Mouse (Mus musculus) liver, postnatal 0 days (tissue): Measurements from ENCODE around the gene Dppa4.

Source experiments
- CTCF ChIP-seq: sonication (generic); IDR thresholded peaks from 2 replicates; pipeline ENCODE4 v1.5.1; 2016; ENCODE audit warnings: antibody characterized with exemption, low read depth
- EP300 ChIP-seq: IDR thresholded peaks from 2 replicates; pipeline ENCODE4 v1.6.1; 2016; ENCODE audit warnings: antibody characterized with exemption, low read depth, mild to moderate bottlenecking

DNA sequence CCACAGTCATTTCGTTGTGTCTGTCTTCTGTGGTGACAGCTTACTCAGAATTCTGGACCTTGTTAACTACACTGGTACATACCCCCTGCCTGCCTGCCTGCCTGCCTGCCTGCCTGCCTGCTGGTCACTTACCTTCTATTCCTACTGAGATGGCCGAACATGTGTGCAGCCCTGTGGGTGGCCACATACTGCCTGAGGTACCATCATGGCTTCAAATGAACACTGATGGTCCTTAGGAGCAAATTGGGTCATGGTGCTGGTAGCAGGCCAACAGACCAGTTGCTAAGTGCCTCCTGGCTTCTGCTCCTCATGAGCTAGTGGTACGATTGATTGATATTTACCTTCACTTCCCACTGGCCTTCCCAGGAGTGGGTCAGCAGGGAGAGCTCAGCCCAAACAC lies 48.3 kb downstream of the Dppa4 start:
- TF ChIP-seq EP300 (no peak), CTCF (no peak)
